23 mouse cellular contexts compared by ENCODE assay signal in the genomic region with DNA sequence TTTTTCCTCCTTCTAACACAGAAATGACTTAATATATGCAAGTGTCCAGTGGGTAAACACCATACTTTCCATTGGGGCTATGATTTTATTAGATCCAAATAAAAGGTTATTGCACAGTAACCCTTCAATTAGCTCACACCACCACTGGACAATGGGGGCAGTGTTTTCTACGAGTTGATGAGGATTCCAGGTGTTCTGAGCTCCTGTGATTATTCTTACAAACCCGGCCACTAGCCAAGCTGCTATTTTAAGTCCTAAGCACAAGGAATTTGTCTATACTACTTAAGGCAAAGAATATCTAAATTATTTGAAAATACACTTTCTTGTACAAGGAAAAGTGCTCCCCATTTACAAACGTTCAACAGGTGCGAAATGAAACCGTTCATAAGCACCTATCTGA.
"Had no signal": no experiment of that assay in that cellular context is flagged by ENCODE, and none has a peak within 500 bp of the region (broad histone marks: within the 10 kb centered on the region; RNA-seq: fewer than 3 reads in every experiment).

No protein-coding gene starts in this region.

- H3K9me3 ChIP-seq: liver, embryonic 12.5 days; liver, embryonic 15.5 days; lung, embryonic 15.5 days; megakaryocyte, embryonic 14.5 days; neural tube, embryonic 12.5 days; neural tube, embryonic 15.5 days had no signal

- H3K27ac ChIP-seq: liver, embryonic 12.5 days; liver, embryonic 15.5 days; neural tube, embryonic 12.5 days; neural tube, embryonic 15.5 days; stomach, postnatal 0 days had no signal

- H3K27me3 ChIP-seq: liver, embryonic 12.5 days; liver, embryonic 15.5 days; lung, embryonic 15.5 days; megakaryocyte, embryonic 14.5 days; neural tube, embryonic 12.5 days; neural tube, embryonic 15.5 days had no signal

- H3K4me1 ChIP-seq: liver, embryonic 12.5 days; liver, embryonic 15.5 days; megakaryocyte, embryonic 14.5 days; neural tube, embryonic 12.5 days; neural tube, embryonic 15.5 days had no signal

- H3K36me3 ChIP-seq: liver, embryonic 12.5 days; liver, embryonic 15.5 days; lung, embryonic 15.5 days; neural tube, embryonic 12.5 days; neural tube, embryonic 15.5 days had no signal

- H3K9ac ChIP-seq: liver, embryonic 12.5 days; liver, embryonic 15.5 days; lung, embryonic 15.5 days; neural tube, embryonic 12.5 days; neural tube, embryonic 15.5 days had no signal

- DNase-seq: kidney, adult 11 months; kidney, adult 9 months; kidney, postnatal 14 days; kidney, postnatal 4 days; liver; lung, adult 18-20 months; lung, postnatal 10 days; lung, postnatal 36 days; midbrain, embryonic 14.5 days; right cerebral cortex, adult 18-20 months; right cerebral cortex, postnatal 14 days; right cerebral cortex, postnatal 4 days; thymus, adult 2 months; thymus, postnatal 14 days; thymus, postnatal 4 days had no signal

- ATAC-seq: liver, embryonic 12.5 days had no signal

- H3K4me3 ChIP-seq: liver, embryonic 12.5 days; liver, embryonic 15.5 days; lung, embryonic 15.5 days; megakaryocyte, embryonic 14.5 days; neural tube, embryonic 12.5 days; neural tube, embryonic 15.5 days had no signal

- H3K4me2 ChIP-seq: liver, embryonic 12.5 days; liver, embryonic 15.5 days; lung, embryonic 15.5 days; midbrain, embryonic 11.5 days; neural tube, embryonic 12.5 days; neural tube, embryonic 15.5 days had no signal
